Mouse (Mus musculus) bone marrow macrophage, adult 2 months (primary cell): ENCODE results near the gene Hba-x. TPM values are rescaled to one million over a fixed set of nuclear protein-coding genes. Genes with fewer than 3 reads are reported as not detected.

ENCODE experiments used
- H3K27ac ChIP-seq: 2 replicates; pipeline ENCODE4 v1.5.1; 2012; ENCODE audit warnings: low read depth, low read length; ENCODE audit not compliant: insufficient read depth
- H3K4me1 ChIP-seq: 2 replicates; pipeline ENCODE4 v1.6.1; 2012; ENCODE audit warnings: low read length; ENCODE audit not compliant: control insufficient read depth, insufficient read depth
- H3K4me3 ChIP-seq: 2 replicates; pipeline ENCODE4 v1.5.1; 2012; ENCODE audit warnings: mild to moderate bottlenecking, low read length, moderate library complexity; ENCODE audit not compliant: insufficient read depth
- CTCF ChIP-seq: IDR thresholded peaks from 2 replicates; pipeline ENCODE4 v1.5.1; 2012; ENCODE audit warnings: low read depth, mild to moderate bottlenecking, low read length, moderate library complexity
- POLR2A ChIP-seq: IDR thresholded peaks from 2 replicates; pipeline ENCODE4 v1.6.1; 2012; ENCODE audit warnings: mild to moderate bottlenecking, low read depth, low read length, borderline replicate concordance
- polyA plus RNA-seq: library from polyadenylated mRNA; stranded (reverse); fragments of >200 nt; gene quantifications from 2 replicates; pipeline ENCODE4 v1.2.4, GENCODE M21; 2012; ENCODE audit not compliant: missing spikeins, insufficient read depth, insufficient read length

The Hba-x gene
- polyA plus RNA-seq, 1 experiment = not detected

- TF ChIP-seq CTCF = no peak
- no peak for TF ChIP-seq POLR2A
- H3K4me3 ChIP-seq = no peak overlapping the region
Observed at GRCm38 (mm10) chr11:32309928-32310327, 33.7 kb downstream of the Hba-x start.

GRCm38 (mm10) chr11:32316009-32316408 lies 39.8 kb downstream of the Hba-x start:
- Histone ChIP-seq H3K4me1 (peaks cover 2% of the 10 kb centered on the region; the same call in 1 of the 2 replicates), H3K4me3 (no peak overlapping the region), H3K27ac (no peak overlapping the region)
- TF ChIP-seq CTCF (no peak), POLR2A (no peak)

More at GRCm38 (mm10) chr11:32309928-32310327, 33.7 kb downstream of the Hba-x start:
- 0 out of 2 replicates have a peak, but pooled peaks cover 2% of the 10 kb centered on the region for H3K4me1 ChIP-seq
- H3K27ac ChIP-seq = no peak overlapping the region

- TF ChIP-seq CTCF (no peak), POLR2A (no peak)
- Histone ChIP-seq H3K4me1 (peaks cover 9% of the 10 kb centered on the region), H3K27ac (no peak overlapping the region), H3K4me3 (no peak overlapping the region)
Observed at GRCm38 (mm10) chr11:32320507-32321195, 44.5 kb downstream of the Hba-x start.

DNA sequence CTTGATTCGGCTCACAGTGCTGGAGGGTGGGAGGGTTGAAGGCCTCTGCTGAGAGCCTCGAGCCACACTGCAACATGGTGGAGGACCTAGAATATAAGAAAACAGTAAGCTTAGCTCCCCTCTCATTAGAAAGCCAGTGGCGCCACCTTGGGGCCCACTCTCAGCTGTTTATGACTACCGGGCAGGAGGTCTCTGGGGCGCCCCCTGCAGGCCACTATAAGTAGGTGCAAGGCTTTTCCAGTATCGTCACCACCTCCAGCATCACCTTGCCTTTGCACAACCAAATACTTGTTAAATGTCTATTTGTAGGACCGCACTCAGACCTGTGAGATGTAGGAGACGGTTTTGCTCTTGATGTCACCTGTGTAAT lies 45.0 kb downstream of the Hba-x start:
- Histone ChIP-seq H3K4me3 (no peak overlapping the region), H3K4me1 (peaks cover 9% of the 10 kb centered on the region), H3K27ac (no peak overlapping the region)
- TF ChIP-seq CTCF (peak; percentile 98), POLR2A (no peak)

DNA sequence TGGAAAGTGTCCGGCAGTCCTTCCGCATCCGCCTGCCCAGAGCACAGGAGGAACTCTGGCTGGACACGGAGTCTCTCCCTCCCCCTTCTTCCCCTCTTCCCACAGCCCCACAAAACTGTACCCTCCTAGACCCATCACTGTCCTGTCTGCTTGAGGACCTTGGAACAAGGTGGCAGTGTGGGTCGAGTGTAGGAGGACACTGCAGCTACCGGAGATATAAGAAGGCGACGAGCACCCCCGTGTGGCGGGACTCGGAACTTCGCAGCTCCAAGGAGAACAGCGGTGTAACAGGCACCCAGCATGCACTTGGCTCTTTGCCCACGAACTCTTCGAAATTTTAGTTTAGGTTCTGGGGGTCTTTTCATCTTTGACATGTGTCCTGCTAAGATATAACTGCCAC lies 48.4 kb downstream of the Hba-x start:
- TF ChIP-seq CTCF (peak; percentile 93), POLR2A (no peak)
- H3K4me3 ChIP-seq = peak overlapping the region; percentile 55
- H3K4me1 ChIP-seq = peaks cover 16% of the 10 kb centered on the region
- peak overlapping the region; percentile 43 for H3K27ac ChIP-seq

Other genes with a start within 250 kb of the Hba-x start
- gene Il9r, start 76.1 kb upstream of the Hba-x start, polyA plus RNA-seq = not detected in 2 replicates
- 29.6 and 40.2 TPM in 2 replicates for gene Snrnp25, start 71.0 kb upstream of the Hba-x start, polyA plus RNA-seq
- 3.4 and 4.7 TPM in 2 replicates for gene Rhbdf1, start 54.1 kb upstream of the Hba-x start, polyA plus RNA-seq
- 13.8 and 15.3 TPM in 2 replicates for gene Mpg, start 49.9 kb upstream of the Hba-x start, polyA plus RNA-seq
- 14.2 and 18.5 TPM in 2 replicates for gene Nprl3, start 8.7 kb upstream of the Hba-x start, polyA plus RNA-seq
- gene Hba-a1, start 7.1 kb downstream of the Hba-x start, polyA plus RNA-seq = not detected in 2 replicates
- not detected in 2 replicates for gene Hbq1b, start 10.6 kb downstream of the Hba-x start, polyA plus RNA-seq
- 1.4 TPM in 1 of 2 replicates, not detected in the other for gene Hba-a2, start 20.1 kb downstream of the Hba-x start, polyA plus RNA-seq
- gene Hbq1a, start 23.7 kb downstream of the Hba-x start, polyA plus RNA-seq = not detected in 2 replicates
- 54.6 and 64.9 TPM in 2 replicates for gene Sh3pxd2b, start 71.4 kb downstream of the Hba-x start, polyA plus RNA-seq
- gene Ubtd2, start 179.0 kb downstream of the Hba-x start, polyA plus RNA-seq = 2.4 and 4.0 TPM in 2 replicates